Mouse (Mus musculus) hindbrain, embryonic 16.5 days (tissue): ENCODE measurements at regions not wholly inside any gene's neighbourhood (a gene's known extent, or its start where the extent isn't known, plus 50 kb on each side); places are given as distances from the start of the nearest gene placed in this dataset.
"Not testable (repeated sequence)": the region's sequence is repeated elsewhere in the genome, so short reads cannot be mapped to it uniquely, and the experiment has no call there.

Experiments
- ATAC-seq: fragments of 200-750 bp; cut with Nextera tagmentation; 2 replicates; pipeline ENCODE4 v1.8.0; 2017; ENCODE audit warnings: moderate TSS enrichment, moderate library complexity
- H3K27ac ChIP-seq: fragments of 300-500 bp; sonication (generic); 2 replicates; pipeline ENCODE4 v1.5.1; 2014; ENCODE audit warnings: low read depth, mild to moderate bottlenecking, control low read depth, low read length, moderate library complexity
- H3K27me3 ChIP-seq: fragments of 300-500 bp; sonication (generic); replicated peaks from 2 replicates; pipeline ENCODE4 v1.6.1; 2014; ENCODE audit warnings: low read length; ENCODE audit not compliant: control insufficient read depth, insufficient read depth
- H3K36me3 ChIP-seq: fragments of 300-500 bp; sonication (generic); 2 replicates; pipeline ENCODE4 v1.6.1; 2014; ENCODE audit warnings: mild to moderate bottlenecking, low read length, moderate library complexity, mixed read lengths; ENCODE audit not compliant: control insufficient read depth, insufficient read depth
- H3K4me1 ChIP-seq: fragments of 300-500 bp; sonication (generic); 2 replicates; pipeline ENCODE4 v1.6.1; 2014; ENCODE audit warnings: low read depth, low read length; ENCODE audit not compliant: control insufficient read depth, insufficient read depth
- H3K4me2 ChIP-seq: fragments of 300-500 bp; sonication (generic); 2 replicates; pipeline ENCODE4 v1.6.1; 2014; ENCODE audit warnings: mild to moderate bottlenecking, low read length, control low read depth, moderate library complexity
- H3K4me3 ChIP-seq: fragments of 300-500 bp; sonication (generic); 2 replicates; pipeline ENCODE4 v1.5.1; 2014; ENCODE audit warnings: mild to moderate bottlenecking, low read length, control low read depth, moderate library complexity
- H3K9ac ChIP-seq: fragments of 300-500 bp; sonication (generic); 2 replicates; pipeline ENCODE4 v1.6.1; 2014; ENCODE audit warnings: low read depth, mild to moderate bottlenecking, control low read depth, low read length, moderate library complexity
- H3K9me3 ChIP-seq: fragments of 300-500 bp; sonication (generic); 2 replicates; pipeline ENCODE4 v1.6.1; 2014; ENCODE audit warnings: mild to moderate bottlenecking, low read length, moderate library complexity; ENCODE audit not compliant: control insufficient read depth
- WGBS: fragments of 180-500 bp; shearing (Covaris S2); extraction: QIAGEN DNeasy Blood & Tissue Kit; methylation state at CpG from one replicate; pipeline ENCODE4 v1.1.7; 2014; 5-methylcytosine and 5-hydroxymethylcytosine counted together

DNA sequence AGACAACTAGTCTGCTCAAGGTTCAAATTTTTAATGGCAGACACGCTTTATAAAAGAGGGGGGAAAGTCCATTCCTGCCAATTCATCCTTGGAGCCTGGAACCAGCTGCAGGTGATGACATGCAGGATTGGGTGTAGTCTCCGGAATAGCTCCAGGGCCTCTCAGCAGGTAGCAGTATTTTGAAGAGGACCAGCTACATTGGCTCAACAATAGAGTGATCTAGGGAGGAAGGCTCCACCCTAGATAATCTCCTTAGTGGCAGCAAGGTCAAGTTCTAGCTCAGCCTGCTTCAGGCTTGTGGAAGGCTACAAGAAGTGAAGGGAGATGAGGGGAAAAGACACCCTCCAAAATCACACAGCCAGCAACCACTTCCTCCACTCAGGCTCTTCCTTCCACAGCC is 1405.1 kb downstream of the 4930444P10Rik start:
- not testable (repeated sequence) for H3K4me2 ChIP-seq

DNA sequence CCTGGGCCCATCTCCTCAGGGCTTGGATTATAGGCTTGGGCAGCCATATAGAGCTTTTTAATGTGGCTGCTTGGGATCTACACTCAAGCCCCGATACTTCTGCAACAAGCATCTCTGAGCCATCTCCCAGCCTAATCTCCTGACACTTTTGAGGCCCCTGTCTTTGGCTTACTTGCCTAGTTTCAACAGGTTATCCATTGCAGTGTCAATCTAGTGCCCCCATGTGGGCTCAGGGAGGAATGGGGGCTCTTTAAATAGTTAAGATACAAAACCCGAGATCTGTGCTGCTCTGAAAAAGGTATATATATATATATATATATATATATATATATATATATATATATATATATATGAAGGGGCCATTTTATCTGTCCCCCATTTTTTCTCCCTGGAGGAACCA is 1407.0 kb downstream of the 4930444P10Rik start:
- Histone ChIP-seq H3K4me2 (no peak overlapping the region), H3K9ac (no peak overlapping the region), H3K4me3 (no peak overlapping the region), H3K4me1 (no peaks in the 10 kb centered on the region), H3K27me3 (no peaks in the 10 kb centered on the region), H3K27ac (no peak overlapping the region), H3K36me3 (no peaks in the 10 kb centered on the region), H3K9me3 (no peaks in the 10 kb centered on the region)
- WGBS = 69% methylated on average over 2 of the region's 2 CpGs
- no peak for ATAC-seq

More for the DNA sequence above, 1405.1 kb downstream of the 4930444P10Rik start:
- H3K27me3 ChIP-seq, H3K4me1 ChIP-seq, H3K9me3 ChIP-seq, H3K36me3 ChIP-seq, H3K27ac ChIP-seq, H3K9ac ChIP-seq, H3K4me3 ChIP-seq, ATAC-seq: not testable (repeated sequence)
- WGBS = 89% methylated on average over 2 of the region's 2 CpGs

DNA sequence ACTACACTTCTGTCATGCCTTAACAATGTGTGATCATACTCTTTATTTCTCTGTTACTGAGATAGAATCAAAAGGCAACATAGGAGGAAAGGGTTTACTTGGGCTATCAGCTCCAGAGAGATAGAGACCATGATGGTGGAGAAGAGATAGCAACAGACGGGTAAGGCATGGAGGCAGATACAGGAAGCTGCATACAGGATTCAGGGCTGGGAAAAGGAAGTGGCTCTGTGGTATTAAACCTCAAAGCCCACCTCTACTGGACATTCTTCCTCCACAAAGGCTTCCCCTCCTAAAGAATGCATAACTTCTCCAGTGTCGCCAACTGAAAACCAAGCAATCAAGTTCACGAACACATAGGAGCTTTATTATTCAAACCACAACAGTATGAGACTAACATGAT is 1412.7 kb downstream of the 4930444P10Rik start:
- WGBS = 97% methylated on average over 3 of the region's 3 CpGs
- H3K27ac ChIP-seq = no peak overlapping the region
- ATAC-seq = no peak

DNA sequence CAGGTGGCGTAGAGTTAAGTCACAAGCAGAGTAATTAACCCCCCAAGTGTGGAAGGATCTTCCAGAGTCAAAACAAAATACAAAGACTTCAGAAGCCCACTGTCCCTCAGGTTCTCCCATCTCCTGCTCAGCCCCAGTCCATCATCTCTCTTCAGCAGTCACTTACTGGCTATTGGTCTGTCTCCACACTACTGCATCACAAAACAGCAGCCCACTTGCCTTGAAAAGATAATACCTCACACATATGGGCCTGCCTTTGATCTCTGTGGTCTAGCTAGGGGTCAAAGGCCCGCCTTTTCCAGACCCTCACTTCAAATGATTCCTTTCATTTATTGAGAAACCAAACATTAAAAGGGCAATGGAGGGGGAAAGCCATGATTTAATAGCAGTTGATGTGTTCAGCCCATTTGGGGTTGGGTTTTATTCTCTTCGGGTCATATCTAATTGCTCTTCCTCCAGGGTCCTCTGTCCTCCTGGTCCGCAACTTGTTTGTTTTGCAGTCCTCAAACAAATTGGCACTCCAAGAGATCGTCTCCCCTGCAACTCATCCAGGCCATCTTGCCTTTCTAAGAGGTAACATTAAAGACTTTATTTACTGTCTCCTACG is 1420.6 kb downstream of the 4930444P10Rik start:
- Histone ChIP-seq H3K9me3 (no peaks in the 10 kb centered on the region), H3K4me3 (no peak overlapping the region), H3K27me3 (no peaks in the 10 kb centered on the region), H3K4me2 (no peak overlapping the region), H3K4me1 (no peaks in the 10 kb centered on the region), H3K9ac (no peak overlapping the region), H3K27ac (no peak overlapping the region), H3K36me3 (no peaks in the 10 kb centered on the region)
- ATAC-seq = no peak
- 34% methylated on average over 6 of the region's 6 CpGs for WGBS

More for the DNA sequence above, 1412.7 kb downstream of the 4930444P10Rik start:
- no peaks in the 10 kb centered on the region for H3K9me3 ChIP-seq
- no peaks in the 10 kb centered on the region for H3K27me3 ChIP-seq
- no peak overlapping the region for H3K4me2 ChIP-seq
- H3K9ac ChIP-seq = no peak overlapping the region
- H3K4me3 ChIP-seq = no peak overlapping the region
- H3K4me1 ChIP-seq = no peaks in the 10 kb centered on the region
- H3K36me3 ChIP-seq = no peaks in the 10 kb centered on the region

DNA sequence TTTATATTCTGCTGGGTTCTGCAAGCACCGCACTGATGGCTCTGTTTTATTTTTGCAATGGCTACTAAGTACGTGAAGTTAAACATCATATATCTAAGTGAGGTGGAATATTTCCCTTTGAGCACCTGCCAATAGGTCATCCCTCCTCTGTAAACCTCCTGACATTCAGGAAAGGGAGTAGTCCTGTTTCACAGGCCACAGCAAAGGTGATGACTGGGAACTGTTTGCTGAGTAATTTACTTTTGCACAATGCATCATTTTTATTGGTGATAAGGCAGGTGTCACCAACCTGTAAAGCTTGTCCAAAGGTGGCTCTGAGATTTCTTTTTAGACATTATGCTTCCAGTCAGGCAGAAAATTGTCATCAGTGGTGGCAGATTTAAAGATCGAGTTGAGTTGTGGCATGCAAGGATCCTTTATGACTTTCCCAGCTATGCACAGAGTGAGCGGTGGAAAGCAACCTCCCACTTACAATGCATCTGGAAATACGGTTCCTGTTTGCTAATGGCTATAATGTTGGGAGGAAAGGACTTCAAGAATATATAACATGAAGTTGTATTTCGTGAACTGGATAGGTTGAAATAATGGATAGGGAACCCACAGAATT is 1430.3 kb downstream of the 4930444P10Rik start:
- no peak overlapping the region for H3K4me2 ChIP-seq
- H3K9me3 ChIP-seq = no peaks in the 10 kb centered on the region
- 83% methylated on average over 6 of the region's 6 CpGs for WGBS
- H3K4me3 ChIP-seq = no peak overlapping the region
- no peaks in the 10 kb centered on the region for H3K27me3 ChIP-seq
- H3K4me1 ChIP-seq = no peaks in the 10 kb centered on the region
- ATAC-seq = no peak
- no peak overlapping the region for H3K27ac ChIP-seq
- no peaks in the 10 kb centered on the region for H3K36me3 ChIP-seq
- H3K9ac ChIP-seq = no peak overlapping the region

DNA sequence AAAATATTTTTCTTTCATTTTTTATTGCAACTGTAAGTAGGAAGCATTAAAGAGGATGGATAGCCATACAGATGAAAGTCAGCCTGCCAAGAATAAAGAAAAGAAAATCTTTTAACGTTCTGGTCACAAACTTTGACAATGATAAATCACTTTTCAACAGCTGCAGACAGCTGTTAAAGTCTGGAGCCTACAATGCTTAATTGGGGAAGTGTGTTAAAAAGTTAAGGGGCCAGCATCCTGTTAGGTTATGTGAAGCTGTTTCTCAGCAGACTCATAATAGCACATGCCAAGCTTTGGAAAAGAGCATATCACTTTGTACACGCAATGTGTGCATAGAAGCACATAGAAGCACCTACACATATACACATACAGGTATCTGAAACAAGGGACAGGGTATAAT is 1431.3 kb downstream of the 4930444P10Rik start:
- no peak overlapping the region for H3K27ac ChIP-seq
- WGBS = 60% methylated on average over 2 of the region's 2 CpGs
- H3K27me3 ChIP-seq = no peaks in the 10 kb centered on the region
- H3K9me3 ChIP-seq = no peaks in the 10 kb centered on the region
- no peak overlapping the region for H3K9ac ChIP-seq
- no peak for ATAC-seq
- no peak overlapping the region for H3K4me3 ChIP-seq
- H3K4me1 ChIP-seq = no peaks in the 10 kb centered on the region
- no peaks in the 10 kb centered on the region for H3K36me3 ChIP-seq
- H3K4me2 ChIP-seq = no peak overlapping the region

DNA sequence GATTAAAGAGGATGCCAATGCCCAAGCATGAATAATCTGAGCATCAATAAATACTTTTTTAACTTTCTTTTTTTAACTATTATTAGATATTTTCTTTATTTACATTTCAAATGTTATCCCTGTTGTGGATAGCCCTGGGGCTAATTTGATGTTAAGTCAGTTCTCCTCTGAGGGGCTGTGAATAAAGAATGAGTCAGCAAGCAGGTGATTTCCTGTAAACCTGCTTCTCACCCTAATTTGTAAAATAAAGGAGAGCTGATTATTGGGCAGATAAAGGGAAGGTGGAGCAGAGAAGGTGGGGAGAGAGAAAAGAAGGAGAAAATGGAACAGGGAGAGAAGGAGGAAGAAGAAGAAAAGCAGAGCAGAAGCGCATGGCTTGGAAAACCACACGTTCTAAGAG is 1442.8 kb downstream of the 4930444P10Rik start:
- H3K4me2 ChIP-seq = no peak overlapping the region
- 93% methylated on average over 2 of the region's 2 CpGs for WGBS
- H3K27ac ChIP-seq = no peak overlapping the region

DNA sequence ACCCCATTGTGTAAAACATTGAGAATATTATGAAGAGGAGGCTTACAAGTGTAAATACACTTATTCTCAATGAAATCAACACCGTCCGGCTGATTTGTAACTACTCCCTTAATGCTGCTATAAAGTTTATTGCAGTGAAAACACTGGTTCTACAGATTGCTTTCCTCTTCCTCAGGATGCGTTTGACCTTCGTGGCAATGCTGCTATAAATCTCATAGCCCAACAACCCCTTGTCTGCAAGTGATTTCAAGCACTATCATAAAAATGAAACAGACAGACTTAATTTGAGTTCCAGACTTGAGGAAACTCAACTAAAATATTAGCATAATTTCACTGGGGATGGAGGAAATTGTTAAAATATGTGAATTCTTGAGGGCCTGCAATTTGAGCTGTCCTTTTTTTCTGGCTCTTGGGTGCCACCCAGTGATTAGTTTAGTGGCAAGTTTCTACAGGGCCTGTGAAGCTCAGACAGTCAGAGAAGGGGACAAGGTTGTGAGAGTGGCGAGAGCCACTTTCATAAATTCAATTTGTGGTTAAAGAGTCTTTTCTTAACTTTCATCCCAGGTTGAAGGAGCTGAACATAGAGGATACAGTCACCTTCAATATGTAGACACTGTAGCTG is 1457.4 kb downstream of the 4930444P10Rik start:
- H3K27ac ChIP-seq = no peak overlapping the region
- no peak overlapping the region for H3K4me2 ChIP-seq
- H3K27me3 ChIP-seq = no peaks in the 10 kb centered on the region
- WGBS = 83% methylated on average over 5 of the region's 5 CpGs
- peak; percentile 70 for ATAC-seq
- H3K36me3 ChIP-seq = no peaks in the 10 kb centered on the region
- H3K4me3 ChIP-seq = no peak overlapping the region
- no peaks in the 10 kb centered on the region for H3K9me3 ChIP-seq
- no peaks in the 10 kb centered on the region for H3K4me1 ChIP-seq
- no peak overlapping the region for H3K9ac ChIP-seq

More for the DNA sequence above, 1442.8 kb downstream of the 4930444P10Rik start:
- no peaks in the 10 kb centered on the region for H3K36me3 ChIP-seq
- no peaks in the 10 kb centered on the region for H3K4me1 ChIP-seq
- no peaks in the 10 kb centered on the region for H3K9me3 ChIP-seq
- H3K9ac ChIP-seq = no peak overlapping the region
- H3K4me3 ChIP-seq = no peak overlapping the region
- H3K27me3 ChIP-seq = no peaks in the 10 kb centered on the region
- no peak for ATAC-seq

DNA sequence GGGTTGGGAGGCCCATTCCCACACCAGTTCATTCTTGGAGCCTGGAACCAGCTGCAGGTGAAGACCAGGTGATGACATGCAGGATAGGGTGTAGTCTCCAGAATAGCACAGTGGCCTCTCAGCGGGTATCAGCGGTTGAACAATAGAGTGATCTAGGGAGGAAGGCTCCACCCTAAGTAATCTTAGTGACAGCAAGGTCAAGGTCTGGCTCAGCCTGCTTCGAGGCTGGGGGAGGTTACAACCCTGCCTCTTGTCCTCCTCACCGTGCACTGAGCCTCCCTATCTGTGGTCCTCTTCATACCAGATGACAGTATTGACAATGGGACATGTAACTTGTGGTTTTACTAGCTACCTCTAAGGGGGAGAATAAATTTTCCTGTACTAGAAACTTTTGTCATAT is 1461.1 kb downstream of the 4930444P10Rik start:
- H3K27me3 ChIP-seq = no peaks in the 10 kb centered on the region
- no peaks in the 10 kb centered on the region for H3K9me3 ChIP-seq
- no peak overlapping the region for H3K4me3 ChIP-seq
- 20% methylated on average over 4 of the region's 4 CpGs for WGBS
- H3K9ac ChIP-seq = no peak overlapping the region
- H3K4me1 ChIP-seq = no peaks in the 10 kb centered on the region
- no peak overlapping the region for H3K4me2 ChIP-seq
- no peak for ATAC-seq
- no peak overlapping the region for H3K27ac ChIP-seq
- H3K36me3 ChIP-seq = no peaks in the 10 kb centered on the region
